Mouse (Mus musculus) kidney, embryonic 16.5 days (tissue): ENCODE measurements around the gene Alg11. TPM values are rescaled to one million over a fixed set of nuclear protein-coding genes. Genes with fewer than 3 reads are reported as not detected.

Source experiments
- ATAC-seq: fragments of 200-750 bp; cut with Nextera tagmentation; 2 replicates; pipeline ENCODE4 v1.8.0; 2017; ENCODE audit warnings: moderate TSS enrichment; ENCODE audit not compliant: low FRiP score, low TSS enrichment
- H3K27ac ChIP-seq: fragments of 300-500 bp; sonication (generic); 2 replicates; pipeline ENCODE4 v1.5.1; 2014; ENCODE audit warnings: low read length
- H3K27me3 ChIP-seq: fragments of 300-500 bp; sonication (generic); 2 replicates; pipeline ENCODE4 v1.6.1; 2014; ENCODE audit warnings: low read length, control low read depth, mixed read lengths; ENCODE audit not compliant: insufficient read depth
- H3K36me3 ChIP-seq: fragments of 300-500 bp; sonication (generic); 2 replicates; pipeline ENCODE4 v1.6.1; 2014; ENCODE audit warnings: low read length, control low read depth, mixed read lengths; ENCODE audit not compliant: insufficient read depth
- H3K4me1 ChIP-seq: fragments of 300-500 bp; sonication (generic); 2 replicates; pipeline ENCODE4 v1.6.1; 2014; ENCODE audit warnings: low read length, control low read depth, mixed read lengths; ENCODE audit not compliant: insufficient read depth
- H3K4me2 ChIP-seq: fragments of 300-500 bp; sonication (generic); replicated peaks from 2 replicates; pipeline ENCODE4 v1.6.1; 2014; ENCODE audit warnings: low read depth, low read length
- H3K4me3 ChIP-seq: fragments of 300-500 bp; sonication (generic); 2 replicates; pipeline ENCODE4 v1.5.1; 2014; ENCODE audit warnings: mild to moderate bottlenecking, low read length
- H3K9ac ChIP-seq: fragments of 300-500 bp; sonication (generic); replicated peaks from 2 replicates; pipeline ENCODE4 v1.6.1; 2014; ENCODE audit warnings: low read length
- H3K9me3 ChIP-seq: fragments of 300-500 bp; sonication (generic); 2 replicates; pipeline ENCODE4 v1.6.1; 2016; ENCODE audit warnings: low read length, control low read depth
- WGBS: fragments of 180-500 bp; shearing (Covaris S2); extraction: QIAGEN DNeasy Blood & Tissue Kit; methylation state at CpG from one replicate; pipeline ENCODE4 v1.1.7; 2014; 5-methylcytosine and 5-hydroxymethylcytosine counted together
- polyA plus RNA-seq: library from polyadenylated mRNA; unstranded; fragments of >200 nt; fragmentation: Nextera tagmentation; extraction: Ambion mirVana; gene quantifications from 2 replicates; pipeline ENCODE4 v1.2.1, GENCODE M21; 2015

The Alg11 gene
- polyA plus RNA-seq, 1 experiment from 2014 or later, result 33.0 TPM

GRCm38 (mm10) chr8:22039468-22040152 lies 20.9 kb upstream of the Alg11 start:
- H3K27me3 ChIP-seq, result no peaks in the 10 kb centered on the region

GRCm38 (mm10) chr8:22040153-22040509 lies 20.4 kb upstream of the Alg11 start:
- WGBS, result 55% methylated on average over 6 of the region's 6 CpGs
- Histone ChIP-seq H3K4me2 (no peak overlapping the region), H3K9ac (no peak overlapping the region), H3K27me3 (no peaks in the 10 kb centered on the region), H3K4me3 (no peak overlapping the region), H3K27ac (no peak overlapping the region), H3K4me1 (no peaks in the 10 kb centered on the region), H3K36me3 (no peaks in the 10 kb centered on the region), H3K9me3 (no peaks in the 10 kb centered on the region)
- no peak for ATAC-seq

More at GRCm38 (mm10) chr8:22039468-22040152, 20.9 kb upstream of the Alg11 start:
- no peak overlapping the region for H3K27ac ChIP-seq
- H3K4me1 ChIP-seq, result no peaks in the 10 kb centered on the region
- WGBS, result 21% methylated on average over 15 of the region's 15 CpGs
- H3K36me3 ChIP-seq, result no peaks in the 10 kb centered on the region
- H3K4me3 ChIP-seq, result no peak overlapping the region
- H3K4me2 ChIP-seq, result no peak overlapping the region; the same call in 1 of the 2 replicates
- no peaks in the 10 kb centered on the region for H3K9me3 ChIP-seq
- no peak overlapping the region for H3K9ac ChIP-seq
- no peak for ATAC-seq

- H3K27ac ChIP-seq, result no peak overlapping the region
- WGBS, result 84% methylated on average over 3 of the region's 3 CpGs
- ATAC-seq, result no peak
- H3K36me3 ChIP-seq, result no peaks in the 10 kb centered on the region
- H3K9me3 ChIP-seq, result no peaks in the 10 kb centered on the region
- no peak overlapping the region for H3K4me3 ChIP-seq
- H3K9ac ChIP-seq, result no peak overlapping the region
- H3K4me2 ChIP-seq, result no peak overlapping the region
- H3K27me3 ChIP-seq, result no peaks in the 10 kb centered on the region
- H3K4me1 ChIP-seq, result no peaks in the 10 kb centered on the region
Measured at GRCm38 (mm10) chr8:22042515-22042914, 18.0 kb upstream of the Alg11 start.

GRCm38 (mm10) chr8:22043706-22044105 lies 16.8 kb upstream of the Alg11 start:
- H3K9me3 ChIP-seq, result no peaks in the 10 kb centered on the region
- H3K36me3 ChIP-seq, result no peaks in the 10 kb centered on the region
- ATAC-seq, result no peak
- H3K4me1 ChIP-seq, result no peaks in the 10 kb centered on the region
- no peak overlapping the region for H3K27ac ChIP-seq
- no peak overlapping the region for H3K9ac ChIP-seq
- no peaks in the 10 kb centered on the region for H3K27me3 ChIP-seq
- H3K4me3 ChIP-seq, result no peak overlapping the region
- H3K4me2 ChIP-seq, result no peak overlapping the region
- 30% methylated on average over 12 of the region's 12 CpGs for WGBS

- 59% methylated on average over 2 of the region's 2 CpGs for WGBS
- H3K4me3 ChIP-seq, result no peak overlapping the region
- H3K36me3 ChIP-seq, result no peaks in the 10 kb centered on the region
- no peak overlapping the region for H3K4me2 ChIP-seq
- H3K9ac ChIP-seq, result no peak overlapping the region
- 0 out of 2 replicates have a peak, but pooled peaks cover 4% of the 10 kb centered on the region for H3K27me3 ChIP-seq
- H3K9me3 ChIP-seq, result no peaks in the 10 kb centered on the region
- no peaks in the 10 kb centered on the region for H3K4me1 ChIP-seq
- H3K27ac ChIP-seq, result no peak overlapping the region
- peak; percentile 74 for ATAC-seq
Measured at GRCm38 (mm10) chr8:22047699-22048464, 12.6 kb upstream of the Alg11 start.

GRCm38 (mm10) chr8:22054674-22055491 lies 5.6 kb upstream of the Alg11 start:
- Histone ChIP-seq H3K4me2 (no peak overlapping the region), H3K36me3 (no peaks in the 10 kb centered on the region), H3K4me3 (no peak overlapping the region), H3K27ac (no peak overlapping the region), H3K9me3 (no peaks in the 10 kb centered on the region), H3K4me1 (no peaks in the 10 kb centered on the region), H3K9ac (no peak overlapping the region), H3K27me3 (peaks cover 22% of the 10 kb centered on the region)
- no peak for ATAC-seq
- 81% methylated on average over 12 of the region's 12 CpGs for WGBS

- H3K36me3 ChIP-seq, result no peaks in the 10 kb centered on the region
- no peak overlapping the region for H3K27ac ChIP-seq
- peaks cover 20% of the 10 kb centered on the region for H3K27me3 ChIP-seq
- H3K9ac ChIP-seq, result no peak overlapping the region
- H3K4me1 ChIP-seq, result no peaks in the 10 kb centered on the region
- H3K9me3 ChIP-seq, result no peaks in the 10 kb centered on the region
- ATAC-seq, result no peak
- WGBS, result 74% methylated on average over 2 of the region's 2 CpGs
- H3K4me3 ChIP-seq, result no peak overlapping the region
- no peak overlapping the region for H3K4me2 ChIP-seq
Measured at GRCm38 (mm10) chr8:22055492-22055877, 5.0 kb upstream of the Alg11 start.

GRCm38 (mm10) chr8:22056850-22057249 lies 3.7 kb upstream of the Alg11 start:
- Histone ChIP-seq H3K9me3 (no peaks in the 10 kb centered on the region), H3K36me3 (no peaks in the 10 kb centered on the region), H3K9ac (no peak overlapping the region), H3K27me3 (peaks cover 17% of the 10 kb centered on the region), H3K4me1 (0 out of 2 replicates have a peak, but pooled peaks cover 3% of the 10 kb centered on the region), H3K4me3 (no peak overlapping the region), H3K4me2 (no peak overlapping the region), H3K27ac (no peak overlapping the region)
- WGBS, result 63% methylated on average over 3 of the region's 3 CpGs
- ATAC-seq, result no peak

- H3K36me3 ChIP-seq, result peaks cover 4% of the 10 kb centered on the region
- no peak overlapping the region for H3K9ac ChIP-seq
- no peak for ATAC-seq
- H3K27me3 ChIP-seq, result peaks cover 17% of the 10 kb centered on the region
- H3K9me3 ChIP-seq, result no peaks in the 10 kb centered on the region
- no peak overlapping the region for H3K27ac ChIP-seq
- 0 out of 2 replicates have a peak, but pooled peaks cover 3% of the 10 kb centered on the region for H3K4me1 ChIP-seq
- no peak overlapping the region for H3K4me3 ChIP-seq
- 82% methylated on average over 9 of the region's 9 CpGs for WGBS
- H3K4me2 ChIP-seq, result no peak overlapping the region
Measured at GRCm38 (mm10) chr8:22058368-22058767, 2.2 kb upstream of the Alg11 start.
